Mouse (Mus musculus) liver, postnatal 0 days (tissue): Measurements from ENCODE around the gene Dut. TPM values are rescaled to one million over a fixed set of nuclear protein-coding genes. Genes with fewer than 3 reads are reported as not detected.

Experiments
- ATAC-seq: fragments of 200-750 bp; cut with Nextera tagmentation; 2 replicates; pipeline ENCODE4 v1.8.0; 2017; ENCODE audit warnings: mild to moderate bottlenecking, moderate library complexity
- DNase-seq: peaks from one replicate; pipeline ENCODE4 v3.0.0-alpha.2; 2016
- H3K27ac ChIP-seq: fragments of 300-500 bp; sonication (generic); 2 replicates; pipeline ENCODE4 v1.5.1; 2014; ENCODE audit warnings: antibody characterized with exemption, moderate library complexity, mild to moderate bottlenecking, low read depth
- H3K27me3 ChIP-seq: fragments of 300-500 bp; sonication (generic); 2 replicates; pipeline ENCODE4 v1.6.1; 2014; ENCODE audit warnings: low read length, control low read depth, mixed read lengths; ENCODE audit not compliant: insufficient read depth
- H3K36me3 ChIP-seq: fragments of 300-500 bp; sonication (generic); replicated peaks from 2 replicates; pipeline ENCODE4 v1.6.1; 2014; ENCODE audit warnings: mild to moderate bottlenecking, control low read depth, low read length, moderate library complexity, mixed read lengths; ENCODE audit not compliant: insufficient read depth
- H3K4me1 ChIP-seq: fragments of 300-500 bp; sonication (generic); 2 replicates; pipeline ENCODE4 v1.6.1; 2014; ENCODE audit warnings: antibody characterized with exemption, mild to moderate bottlenecking, control low read depth; ENCODE audit not compliant: insufficient read depth
- H3K4me2 ChIP-seq: fragments of 300-500 bp; sonication (generic); 2 replicates; pipeline ENCODE4 v1.6.1; 2014; ENCODE audit warnings: low read depth, mild to moderate bottlenecking, low read length, moderate library complexity, mixed read lengths
- H3K4me3 ChIP-seq: fragments of 300-500 bp; sonication (generic); 2 replicates; pipeline ENCODE4 v1.5.1; 2014; ENCODE audit warnings: low read depth, low read length
- H3K9ac ChIP-seq: fragments of 300-500 bp; sonication (generic); replicated peaks from 2 replicates; pipeline ENCODE4 v1.6.1; 2014; ENCODE audit warnings: mild to moderate bottlenecking, moderate library complexity
- H3K9me3 ChIP-seq: fragments of 300-500 bp; sonication (generic); 2 replicates; pipeline ENCODE4 v1.6.1; 2016; ENCODE audit warnings: mild to moderate bottlenecking, control low read depth, low read length, mixed read lengths
- CTCF ChIP-seq: sonication (generic); IDR thresholded peaks from 2 replicates; pipeline ENCODE4 v1.5.1; 2016; ENCODE audit warnings: antibody characterized with exemption, low read depth
- EP300 ChIP-seq: IDR thresholded peaks from 2 replicates; pipeline ENCODE4 v1.6.1; 2016; ENCODE audit warnings: antibody characterized with exemption, low read depth, mild to moderate bottlenecking
- WGBS: fragments of 180-500 bp; shearing (Covaris S2); extraction: QIAGEN DNeasy Blood & Tissue Kit; methylation state at CpG from one replicate; pipeline ENCODE4 v1.1.7; 2014; ENCODE audit not compliant: insufficient replicate concordance; 5-methylcytosine and 5-hydroxymethylcytosine counted together
- polyA plus RNA-seq: library from polyadenylated mRNA; unstranded; fragments of >200 nt; fragmentation: Nextera tagmentation; extraction: Ambion mirVana; gene quantifications from 2 replicates; pipeline ENCODE4 v1.2.1, GENCODE M21; 2015

The Dut gene
- polyA plus RNA-seq, 1 experiment from 2014 or later = 66.0 TPM

DNA sequence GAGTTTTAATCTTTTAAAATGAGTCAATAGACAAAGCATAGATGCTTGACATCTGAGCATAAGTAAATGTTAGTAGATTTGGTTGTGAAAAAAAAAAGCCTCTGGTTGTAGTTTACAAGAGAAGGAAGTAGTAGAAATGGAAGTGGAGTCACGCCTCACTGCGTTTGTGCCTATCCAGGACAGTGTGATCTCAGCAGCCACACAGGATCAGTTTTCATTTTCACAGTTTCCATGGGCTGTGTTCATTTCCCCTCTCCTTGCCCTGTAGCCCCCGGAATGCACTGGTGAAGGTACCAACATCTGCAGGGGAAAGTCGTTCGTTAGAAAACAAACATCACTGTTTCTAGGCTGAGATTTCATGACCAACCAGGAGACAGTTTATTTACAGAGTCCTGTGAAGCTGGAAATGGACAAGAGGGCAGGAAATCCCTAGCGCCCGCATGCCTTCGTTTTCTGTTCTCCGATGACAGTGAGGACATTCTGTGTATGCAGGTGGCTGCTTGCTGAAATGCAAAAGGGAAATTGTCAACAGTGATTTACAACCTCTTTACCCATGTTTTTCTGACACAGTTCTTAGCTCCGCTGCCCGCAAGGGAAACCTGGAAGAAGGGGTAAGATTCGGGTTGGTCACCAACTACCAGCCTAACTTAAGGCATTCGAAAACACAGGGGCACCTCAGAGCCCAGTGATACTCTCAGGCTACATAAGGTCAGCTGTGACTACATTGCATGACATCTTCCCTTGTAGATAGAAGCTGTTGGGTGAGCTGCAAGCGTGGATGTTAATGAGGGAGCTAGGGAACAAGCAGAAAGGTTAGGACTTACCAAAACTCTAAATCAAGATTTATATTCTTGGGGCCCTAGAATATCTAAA, 35.6 kb downstream of the Dut start:
- peak overlapping the region; percentile 56 for H3K4me2 ChIP-seq
- no peaks in the 10 kb centered on the region for H3K27me3 ChIP-seq
- WGBS = 19% methylated on average over 14 of the region's 14 CpGs
- H3K27ac ChIP-seq = no peak overlapping the region
- no peak overlapping the region for H3K4me3 ChIP-seq
- ATAC-seq = no peak
- TF ChIP-seq EP300 = no peak
- TF ChIP-seq CTCF = no peak
- H3K36me3 ChIP-seq = no peaks in the 10 kb centered on the region
- no peak overlapping the region for H3K9ac ChIP-seq
- H3K4me1 ChIP-seq = peaks cover 4% of the 10 kb centered on the region; the same call in 1 of the 2 replicates
- H3K9me3 ChIP-seq = no peaks in the 10 kb centered on the region
- DNase-seq = no peak

DNA sequence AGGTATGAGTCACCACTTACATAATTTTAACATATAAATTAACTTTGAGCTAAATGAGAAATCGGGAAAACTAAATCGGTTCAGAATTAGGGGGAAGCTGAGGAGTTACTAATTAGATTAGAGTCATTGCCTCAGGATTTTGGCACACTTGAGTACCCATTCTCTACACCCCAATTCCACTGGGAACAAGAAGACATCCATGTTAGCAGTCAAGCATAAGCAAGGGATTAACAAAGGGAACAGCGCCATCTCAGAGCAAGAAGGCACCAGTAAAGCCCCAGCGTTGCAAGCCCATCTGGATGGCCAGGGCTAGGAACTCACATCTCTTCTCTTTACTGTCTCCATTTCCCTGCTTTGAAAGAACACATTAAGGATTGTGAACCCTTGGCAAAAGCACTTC, 38.8 kb downstream of the Dut start:
- Histone ChIP-seq H3K4me2 (no peak overlapping the region), H3K27ac (no peak overlapping the region), H3K4me3 (no peak overlapping the region), H3K36me3 (no peaks in the 10 kb centered on the region), H3K9ac (no peak overlapping the region), H3K27me3 (no peaks in the 10 kb centered on the region), H3K4me1 (peaks cover 4% of the 10 kb centered on the region; the same call in 1 of the 2 replicates), H3K9me3 (no peaks in the 10 kb centered on the region)
- WGBS = 81% methylated on average over 4 of the region's 4 CpGs
- TF ChIP-seq CTCF (no peak), EP300 (no peak)
- DNase-seq (no peak), ATAC-seq (no peak)

DNA sequence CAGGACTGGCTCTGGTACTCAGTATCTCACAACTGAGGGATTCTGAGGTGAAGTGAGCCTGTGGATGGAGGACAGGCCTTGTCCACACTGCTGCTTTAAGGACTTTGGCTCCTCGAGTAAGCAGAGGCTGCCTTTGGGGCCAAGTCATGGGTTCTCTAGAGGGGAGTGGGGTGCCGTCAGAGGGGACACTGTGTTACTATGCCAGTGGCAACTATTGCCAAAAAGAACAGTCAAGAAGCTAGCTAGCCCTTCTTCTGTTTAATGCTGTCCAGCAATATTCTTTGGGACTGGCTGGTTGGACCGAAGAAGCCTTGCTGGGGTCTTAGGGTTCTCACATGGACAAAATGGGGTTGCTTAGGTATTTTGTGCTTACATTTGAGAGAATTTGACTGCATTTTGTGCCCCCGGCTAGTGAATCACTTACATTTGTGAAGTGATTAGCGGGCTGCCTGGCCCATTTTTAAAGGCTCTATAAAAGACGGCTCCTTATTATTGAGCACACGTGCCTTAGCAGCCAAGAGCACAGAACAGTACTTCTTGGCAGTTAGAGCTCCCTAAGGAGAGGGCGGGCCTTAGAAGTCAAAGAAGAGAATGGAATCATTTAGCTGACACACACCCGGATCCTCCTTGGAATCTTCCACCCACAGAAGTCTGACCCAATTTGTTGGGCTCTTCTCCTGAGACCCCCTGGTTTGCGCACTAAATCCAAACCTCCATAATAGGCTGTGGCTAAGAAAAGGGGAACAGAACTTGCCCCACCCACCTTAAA, 43.4 kb downstream of the Dut start:
- no peak for DNase-seq
- H3K9me3 ChIP-seq = no peaks in the 10 kb centered on the region
- TF ChIP-seq EP300 = no peak
- no peak for TF ChIP-seq CTCF

DNA sequence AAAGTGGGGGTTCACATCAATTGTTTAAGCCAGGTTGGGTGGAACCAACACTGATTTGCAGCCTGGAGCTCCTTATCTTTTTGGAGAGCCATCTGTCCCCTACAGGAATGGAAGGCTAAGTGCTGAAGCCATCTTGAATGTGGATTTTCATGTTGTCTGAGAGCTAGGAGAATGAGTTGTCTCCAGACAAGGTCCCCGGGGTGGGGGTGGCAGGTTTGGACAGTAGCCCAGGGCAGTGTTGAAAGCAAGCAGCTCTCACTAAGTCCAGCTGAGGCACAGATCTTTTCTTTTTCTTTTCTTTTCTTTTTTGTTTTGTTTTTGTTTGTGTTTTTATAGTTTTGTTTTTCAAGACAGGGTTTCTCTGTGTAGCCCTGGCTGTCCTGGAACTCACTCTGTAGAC, 44.1 kb downstream of the Dut start:
- TF ChIP-seq CTCF (no peak), EP300 (no peak)
- Histone ChIP-seq H3K4me1 (no peaks in the 10 kb centered on the region), H3K27me3 (no peaks in the 10 kb centered on the region), H3K9me3 (no peaks in the 10 kb centered on the region), H3K9ac (no peak overlapping the region), H3K4me2 (no peak overlapping the region), H3K36me3 (no peaks in the 10 kb centered on the region), H3K4me3 (no peak overlapping the region), H3K27ac (no peak overlapping the region)
- ATAC-seq (no peak), DNase-seq (no peak)
- WGBS = 77% methylated on average over 1 of the region's 1 CpGs

More for the DNA sequence above, 43.4 kb downstream of the Dut start:
- H3K27me3 ChIP-seq = no peaks in the 10 kb centered on the region
- WGBS = 80% methylated on average over 10 of the region's 10 CpGs
- ATAC-seq = no peak
- no peak overlapping the region for H3K4me3 ChIP-seq
- no peak overlapping the region for H3K27ac ChIP-seq
- H3K4me1 ChIP-seq = no peaks in the 10 kb centered on the region
- H3K36me3 ChIP-seq = no peaks in the 10 kb centered on the region
- H3K4me2 ChIP-seq = no peak overlapping the region
- no peak overlapping the region for H3K9ac ChIP-seq

DNA sequence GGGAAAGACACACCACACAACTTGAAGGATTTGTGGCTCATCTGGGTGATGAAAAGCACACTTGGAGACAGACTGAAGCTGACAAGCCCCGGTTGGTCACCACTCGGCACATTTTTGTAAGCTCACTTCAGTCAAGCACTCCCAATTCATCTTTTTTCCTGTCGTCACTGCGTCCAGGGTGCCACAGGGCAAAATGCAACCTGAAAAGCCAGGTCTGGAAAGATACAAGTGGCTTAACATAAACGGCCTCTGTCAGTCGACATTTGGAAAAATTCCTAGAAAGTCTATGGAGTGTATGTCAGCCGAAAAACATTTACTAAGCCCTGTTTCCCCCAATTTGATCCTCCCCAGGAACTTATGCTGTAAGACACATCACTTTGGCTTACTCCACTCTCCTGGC, 45.6 kb downstream of the Dut start:
- Histone ChIP-seq H3K4me1 (no peaks in the 10 kb centered on the region), H3K36me3 (no peaks in the 10 kb centered on the region), H3K9me3 (no peaks in the 10 kb centered on the region), H3K9ac (no peak overlapping the region), H3K27me3 (no peaks in the 10 kb centered on the region), H3K4me2 (no peak overlapping the region), H3K4me3 (no peak overlapping the region), H3K27ac (no peak overlapping the region)
- no peak for TF ChIP-seq EP300
- DNase-seq (no peak), ATAC-seq (no peak)
- 83% methylated on average over 7 of the region's 7 CpGs for WGBS

DNA sequence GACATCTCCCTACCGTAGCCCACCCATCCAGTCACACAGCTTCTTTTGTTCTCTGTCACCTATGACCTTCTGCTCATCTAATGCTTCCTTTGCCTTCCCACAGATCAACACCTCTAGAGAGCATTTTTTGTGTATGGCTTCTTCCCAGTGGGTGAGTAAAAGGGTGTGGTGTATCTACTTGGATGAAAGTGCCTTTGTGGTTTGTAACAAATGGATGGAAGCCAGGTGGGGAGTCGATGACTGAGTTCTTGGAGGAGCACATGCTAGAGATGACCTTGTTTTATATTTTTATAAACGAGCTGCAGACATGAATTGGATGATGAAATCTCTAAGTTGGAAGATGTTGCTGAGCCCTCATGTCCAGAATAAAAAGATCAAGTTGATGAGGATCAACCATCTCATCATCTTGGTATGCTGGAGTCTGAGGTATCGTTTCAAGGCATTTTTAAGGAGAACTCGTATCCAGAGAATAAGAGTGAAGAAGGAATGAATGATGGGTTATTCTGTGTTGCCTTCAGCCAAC, 47.0 kb downstream of the Dut start:
- Histone ChIP-seq H3K4me3 (no peak overlapping the region), H3K4me2 (no peak overlapping the region), H3K36me3 (no peaks in the 10 kb centered on the region), H3K27ac (no peak overlapping the region), H3K9me3 (no peaks in the 10 kb centered on the region), H3K9ac (no peak overlapping the region), H3K4me1 (no peaks in the 10 kb centered on the region), H3K27me3 (no peaks in the 10 kb centered on the region)
- TF ChIP-seq EP300 = no peak
- TF ChIP-seq CTCF = no peak
- ATAC-seq (no peak), DNase-seq (no peak)
- 71% methylated on average over 5 of the region's 5 CpGs for WGBS
